Mouse (Mus musculus) testis, adult 2 months (tissue): ENCODE results near the gene Tmem255b. TPM values are rescaled to one million over a fixed set of nuclear protein-coding genes. Genes with fewer than 3 reads are reported as not detected.

Source experiments
- H3K27ac ChIP-seq: fragments of 200-500 bp; 2 replicates; pipeline ENCODE4 v1.5.1; 2012; ENCODE audit warnings: low read depth, low read length; ENCODE audit not compliant: control insufficient read depth, insufficient read depth
- H3K27me3 ChIP-seq: fragments of 200-500 bp; 2 replicates; pipeline ENCODE4 v1.6.1; 2012; ENCODE audit warnings: mild to moderate bottlenecking, low read length, moderate library complexity; ENCODE audit not compliant: control insufficient read depth, insufficient read depth
- H3K36me3 ChIP-seq: fragments of 200-500 bp; 2 replicates; pipeline ENCODE4 v1.6.1; 2012; ENCODE audit warnings: mild to moderate bottlenecking, low read length; ENCODE audit not compliant: control insufficient read depth, insufficient read depth
- H3K4me1 ChIP-seq: fragments of 200-500 bp; 2 replicates; pipeline ENCODE4 v1.6.1; 2012; ENCODE audit warnings: low read length; ENCODE audit not compliant: control insufficient read depth, insufficient read depth
- H3K4me3 ChIP-seq: fragments of 200-500 bp; 2 replicates; pipeline ENCODE4 v1.5.1; 2012; ENCODE audit warnings: low read depth, mild to moderate bottlenecking, low read length, moderate library complexity, mixed read lengths; ENCODE audit not compliant: control insufficient read depth
- CTCF ChIP-seq: fragments of 200-500 bp; IDR thresholded peaks from 2 replicates; pipeline ENCODE4 v1.5.1; 2012; ENCODE audit warnings: low read depth, mild to moderate bottlenecking, inconsistent platforms, low read length, moderate library complexity; ENCODE audit not compliant: control insufficient read depth, insufficient read depth, insufficient replicate concordance
- POLR2A ChIP-seq: fragments of 200-500 bp; IDR thresholded peaks from 2 replicates; pipeline ENCODE4 v1.6.1; 2012; ENCODE audit warnings: low read depth, mild to moderate bottlenecking, inconsistent platforms, low read length, moderate library complexity; ENCODE audit not compliant: control insufficient read depth
- polyA plus RNA-seq: library from polyadenylated mRNA; depleted of rRNA; stranded (reverse); fragments of >200 nt; gene quantifications from 2 replicates; pipeline ENCODE4 v1.2.3, GENCODE M21; 2012; rRNA removed

Gene Tmem255b
- polyA plus RNA-seq, 1 experiment = 4.0 TPM

DNA sequence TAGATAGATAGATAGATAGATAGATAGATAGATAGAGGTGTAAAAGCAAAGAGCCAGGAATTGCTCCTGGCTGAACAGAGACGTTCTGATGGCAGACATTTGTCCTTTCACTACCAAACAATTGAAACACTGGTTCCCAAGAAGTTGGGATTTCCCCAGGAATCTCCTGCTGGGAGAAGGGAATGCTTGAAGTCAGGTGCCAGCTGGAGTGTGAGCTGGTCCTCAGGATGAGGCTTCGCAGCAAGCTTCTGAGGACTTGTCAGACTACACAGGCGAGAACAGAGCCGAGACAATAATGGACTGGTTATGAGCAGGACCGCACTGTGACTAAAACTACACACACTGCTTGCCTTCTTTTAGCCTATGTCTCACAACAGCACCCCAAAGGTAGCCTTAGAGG, 77.0 kb downstream of the Tmem255b start:
- Histone ChIP-seq H3K27ac (no peak overlapping the region), H3K36me3 (no peaks in the 10 kb centered on the region), H3K4me1 (no peaks in the 10 kb centered on the region), H3K4me3 (no peak overlapping the region), H3K27me3 (no peaks in the 10 kb centered on the region)
- TF ChIP-seq CTCF (no peak), POLR2A (no peak)

DNA sequence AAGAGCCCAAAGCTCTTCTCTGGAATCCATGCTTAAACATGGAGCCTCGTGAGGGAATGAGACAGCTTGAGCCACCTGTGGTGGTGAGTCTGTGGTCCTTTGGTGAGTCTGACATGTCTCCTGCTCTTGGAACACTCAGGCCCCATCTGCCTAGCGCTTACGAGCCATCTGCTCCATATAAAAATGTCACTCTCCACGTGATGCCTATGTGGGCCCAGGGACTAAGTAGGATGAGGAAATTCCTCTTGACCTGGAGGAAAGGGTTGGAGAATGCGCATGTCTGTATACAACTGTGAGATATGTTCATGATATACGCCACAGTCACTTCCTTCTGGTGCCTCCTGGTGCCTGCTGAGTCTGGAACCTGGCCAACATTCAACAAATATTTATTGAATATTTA, 77.7 kb downstream of the Tmem255b start:
- TF ChIP-seq CTCF (no peak), POLR2A (no peak)
- no peak overlapping the region for H3K27ac ChIP-seq
- no peaks in the 10 kb centered on the region for H3K4me1 ChIP-seq
- no peaks in the 10 kb centered on the region for H3K27me3 ChIP-seq
- H3K36me3 ChIP-seq = no peaks in the 10 kb centered on the region
- H3K4me3 ChIP-seq = no peak overlapping the region

DNA sequence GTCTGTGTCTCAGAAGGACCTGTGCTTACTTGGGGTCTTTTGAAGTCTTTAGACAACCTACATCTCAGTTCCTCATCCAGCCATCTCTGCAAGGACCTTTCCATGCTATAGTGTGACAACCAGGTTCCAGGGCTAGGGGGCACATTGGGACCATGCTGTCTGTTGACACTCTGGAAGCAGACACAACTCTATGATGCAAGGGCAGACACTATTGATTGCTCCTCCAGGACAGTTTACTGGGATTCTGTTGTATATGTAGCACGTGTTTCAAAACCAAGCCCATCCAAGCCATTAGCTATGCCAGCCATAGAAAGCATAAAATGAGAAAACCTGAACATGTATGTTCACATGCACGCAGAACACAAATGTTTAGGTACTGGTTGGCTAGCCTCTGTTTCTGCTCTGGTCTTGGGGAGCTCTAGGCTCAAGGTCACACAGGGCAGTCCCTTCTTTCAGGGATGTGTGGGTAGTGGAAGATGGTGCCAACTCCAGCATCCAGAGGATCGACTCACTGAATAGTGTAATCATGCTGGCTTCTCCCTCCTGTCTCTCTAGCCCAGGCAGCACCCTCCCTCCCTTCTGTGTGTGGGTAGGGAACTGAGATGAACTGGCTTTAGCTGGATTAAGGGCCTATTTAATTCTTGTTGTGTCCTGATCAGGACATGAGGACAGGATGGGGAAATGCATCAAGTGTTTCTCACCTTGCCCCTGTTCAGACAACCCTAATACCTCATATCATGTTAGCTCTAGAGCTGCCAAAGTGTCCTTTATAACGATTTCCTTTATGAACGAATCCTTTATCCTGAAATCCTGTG, 78.8 kb downstream of the Tmem255b start:
- H3K4me3 ChIP-seq = no peak overlapping the region
- TF ChIP-seq CTCF (no peak), POLR2A (no peak)

DNA sequence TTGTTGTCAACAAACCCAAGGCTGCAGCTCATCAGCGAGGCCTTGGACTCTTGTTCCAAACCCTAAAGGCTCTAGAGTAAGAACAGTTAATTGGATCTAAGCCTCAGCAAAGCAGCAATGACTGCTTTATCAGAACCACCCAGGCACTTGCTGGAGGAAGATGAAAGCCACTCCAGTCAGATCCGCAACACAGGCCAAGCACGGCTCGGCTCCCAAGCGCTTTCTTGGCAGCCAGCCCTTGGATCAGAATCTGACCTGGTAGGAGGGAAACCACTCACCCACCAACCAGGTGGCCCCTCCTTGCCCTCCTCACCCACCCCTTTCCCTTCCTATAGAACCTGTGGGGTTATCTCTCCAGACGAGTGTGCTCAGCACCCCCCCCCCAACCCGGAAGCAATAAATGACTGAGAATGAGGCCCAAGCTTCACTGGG, 81.0 kb downstream of the Tmem255b start:
- Histone ChIP-seq H3K4me3 (no peak overlapping the region), H3K27ac (no peak overlapping the region), H3K27me3 (no peaks in the 10 kb centered on the region), H3K36me3 (no peaks in the 10 kb centered on the region), H3K4me1 (no peaks in the 10 kb centered on the region)
- no peak for TF ChIP-seq POLR2A
- TF ChIP-seq CTCF = no peak

More for the DNA sequence above, 78.8 kb downstream of the Tmem255b start:
- Histone ChIP-seq H3K36me3 (no peaks in the 10 kb centered on the region), H3K4me1 (no peaks in the 10 kb centered on the region), H3K27ac (no peak overlapping the region), H3K27me3 (no peaks in the 10 kb centered on the region)

DNA sequence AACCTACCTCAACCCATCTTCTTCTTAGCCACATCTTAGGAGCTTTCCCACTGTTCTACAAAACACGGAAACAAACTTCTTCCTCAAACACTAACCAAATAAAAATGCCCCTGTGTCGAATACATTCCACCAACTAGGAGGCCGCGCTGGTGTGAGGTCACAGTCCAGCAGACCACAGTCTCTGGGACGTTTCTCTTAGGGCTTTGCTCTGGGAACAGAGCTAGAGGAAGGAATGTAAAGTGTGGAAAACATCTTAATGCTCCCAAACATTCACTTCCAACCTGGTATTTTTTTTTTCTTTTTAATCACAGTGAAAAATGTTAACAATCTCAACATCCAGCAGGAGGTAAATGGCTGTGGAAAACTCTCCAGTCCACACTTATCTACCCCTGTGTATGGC, 81.7 kb downstream of the Tmem255b start:
- no peaks in the 10 kb centered on the region; the same call in 1 of the 2 replicates for H3K4me1 ChIP-seq
- H3K36me3 ChIP-seq = no peaks in the 10 kb centered on the region
- H3K4me3 ChIP-seq = no peak overlapping the region
- H3K27ac ChIP-seq = no peak overlapping the region
- TF ChIP-seq CTCF (no peak), POLR2A (no peak)
- no peaks in the 10 kb centered on the region for H3K27me3 ChIP-seq

DNA sequence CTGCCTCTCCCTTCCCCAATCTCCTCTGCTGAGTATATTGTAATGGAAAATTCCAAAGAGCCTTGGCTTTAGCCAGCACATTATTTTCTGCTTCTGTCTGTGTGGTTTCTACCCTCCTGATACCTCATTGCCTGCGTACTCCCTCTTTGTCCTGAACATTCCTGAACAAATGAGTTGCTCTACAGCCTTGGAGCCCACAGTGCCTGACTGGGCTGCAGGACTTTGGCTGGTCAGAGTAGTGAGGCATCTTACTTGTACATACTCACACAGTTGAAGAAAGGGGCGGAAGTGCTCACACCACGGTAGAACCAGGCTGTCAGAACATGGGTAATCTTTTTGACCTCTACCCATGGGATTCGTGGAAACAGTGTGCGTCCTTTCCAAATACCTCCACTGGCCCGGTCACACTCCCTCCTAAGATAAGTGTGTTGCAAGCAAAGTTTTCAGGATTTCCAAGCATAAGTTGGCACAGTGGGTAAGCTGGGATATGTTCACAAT, 82.3 kb downstream of the Tmem255b start:
- TF ChIP-seq CTCF (no peak), POLR2A (no peak)
- Histone ChIP-seq H3K36me3 (no peaks in the 10 kb centered on the region), H3K4me1 (no peaks in the 10 kb centered on the region; the same call in 1 of the 2 replicates), H3K4me3 (no peak overlapping the region), H3K27me3 (no peaks in the 10 kb centered on the region), H3K27ac (no peak overlapping the region)

Other genes with a start within 250 kb of the Tmem255b start
- 1.6 and 97.7 TPM in 2 replicates for gene Grtp1, start 234.6 kb upstream of the Tmem255b start, polyA plus RNA-seq
- gene Adprhl1, start 181.0 kb upstream of the Tmem255b start, polyA plus RNA-seq = 0.06 TPM in 1 of 2 replicates, not detected in the other
- gene Dcun1d2, start 147.1 kb upstream of the Tmem255b start, polyA plus RNA-seq = 5.4 and 5.6 TPM in 2 replicates
- 11.5 and 14.2 TPM in 2 replicates for gene Tmco3, start 147.0 kb upstream of the Tmem255b start, polyA plus RNA-seq
- gene Tfdp1, start 96.4 kb upstream of the Tmem255b start, polyA plus RNA-seq = 42.0 and 44.9 TPM in 2 replicates
- gene Atp4b, start 38.4 kb upstream of the Tmem255b start, polyA plus RNA-seq = 0.10 TPM in 1 of 2 replicates, not detected in the other
- gene Grk1, start 30.1 kb upstream of the Tmem255b start, polyA plus RNA-seq = 0.01 and 0.04 TPM in 2 replicates
- 54.9 and 57.8 TPM in 2 replicates for gene Gas6, start 59.3 kb downstream of the Tmem255b start, polyA plus RNA-seq
- gene 1700029H14Rik, start 127.3 kb downstream of the Tmem255b start, polyA plus RNA-seq = 536 and 642 TPM in 2 replicates
- 41.0 and 47.5 TPM in 2 replicates for gene Rasa3, start 242.4 kb downstream of the Tmem255b start, polyA plus RNA-seq